1 mouse cellular context compared by ENCODE assay signal in genomic region chr2:129152751-129153150, GRCm38 (mm10).
TF ChIP-seq lines count a peak whose summit lies in the region.

No protein-coding gene starts in this region.

TF ChIP-seq in MEL, 35 proteins besides CTCF, POLR2A, EP300 and RAD21:
- TF ChIP-seq E2F4 (IDR thresholded peaks at IDR 0.05; ENCODE audit: borderline replicate concordance, low read depth, low read length): no peak
- TF ChIP-seq SIN3A (IDR thresholded peaks at IDR 0.05; ENCODE audit: low read length): no peak
- no peak for TF ChIP-seq MYB (IDR thresholded peaks at IDR 0.05; ENCODE audit: low read depth, low read length)
- no peak for TF ChIP-seq MAZ (IDR thresholded peaks at IDR 0.05; ENCODE audit: low read depth, low read length)
- TF ChIP-seq CHD2 (IDR thresholded peaks at IDR 0.05; ENCODE audit: low read length): no peak
- no peak for TF ChIP-seq NRF1 (IDR thresholded peaks at IDR 0.05; ENCODE audit: insufficient read depth, low read depth, low read length, poor library complexity, severe bottlenecking)
- no peak for TF ChIP-seq KAT2A (conservative IDR thresholded peaks at IDR 0.05; ENCODE audit: low read depth, low read length)
- no peak for TF ChIP-seq MXI1 (IDR thresholded peaks at IDR 0.05; ENCODE audit: low read depth, low read length)
- TF ChIP-seq MAFK (IDR thresholded peaks at IDR 0.05; ENCODE audit: borderline replicate concordance, low read depth, low read length): no peak
- no peak for TF ChIP-seq TAL1 (IDR thresholded peaks at IDR 0.05; ENCODE audit: low read length)
- TF ChIP-seq UBTF (IDR thresholded peaks at IDR 0.05; ENCODE audit: borderline replicate concordance, insufficient read depth, low read depth, low read length): no peak
- TF ChIP-seq USF2 (IDR thresholded peaks at IDR 0.05; ENCODE audit: borderline replicate concordance in 1 of 2, insufficient read depth in 1 of 2, low read depth in 1 of 2, low read length in 2 of 2): no peak
